Mouse (Mus musculus) heart, postnatal 0 days (tissue): ENCODE results near the gene Myo10.

Experiments
- CTCF ChIP-seq: IDR thresholded peaks from 2 replicates; pipeline ENCODE4 v1.5.1; 2016; ENCODE audit warnings: antibody characterized with exemption, control low read depth, low read depth
- EP300 ChIP-seq: IDR thresholded peaks from 2 replicates; pipeline ENCODE4 v1.6.1; 2016; ENCODE audit warnings: antibody characterized with exemption, low read depth

DNA sequence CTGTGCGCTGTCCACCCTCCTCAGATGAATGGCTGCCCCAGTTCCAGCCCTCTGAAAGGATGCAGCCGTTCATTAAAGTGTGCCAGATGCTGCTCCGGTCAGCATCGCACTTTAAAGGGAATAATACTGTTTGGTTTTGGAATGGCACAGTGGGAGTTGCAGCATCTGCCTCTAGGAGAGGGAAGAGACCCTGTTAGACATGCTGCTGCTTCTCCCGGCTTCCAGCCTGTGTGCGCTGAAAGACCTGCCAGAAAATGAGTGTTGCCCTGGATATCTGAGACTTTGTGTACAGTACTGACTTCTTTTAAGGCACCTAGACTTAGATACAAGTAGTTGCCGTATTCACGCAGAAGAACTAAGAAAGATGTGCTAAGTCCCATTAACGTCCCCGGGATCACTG lies 135.7 kb downstream of the Myo10 start:
- TF ChIP-seq CTCF (no peak), EP300 (no peak)
